Mouse (Mus musculus) CD4-positive, CD25-positive, alpha-beta regulatory T cell (primary cell): ENCODE measurements around the gene Nkapd1. TPM values are rescaled to one million over a fixed set of nuclear protein-coding genes. Genes with fewer than 3 reads are reported as not detected.

Experiments used
- polyA plus RNA-seq: library from polyadenylated mRNA; unstranded; fragments of 100-300 nt; shearing (Covaris generic); gene quantifications from one replicate; pipeline ENCODE4 v1.2.1, GENCODE M21; 2017

The Nkapd1 gene
- polyA plus RNA-seq, result 24.1 TPM

GRCm38 (mm10) chr9:50616766-50617603 is at the start of gene Nkapd1, which contains the start of gene Pih1d2:
Nkapd1 (minus strand) TSS chr9:50617464.
Pih1d2 (plus strand) TSS chr9:50617321.

GRCm38 (mm10) chr9:50659392-50660217 is 42.3 kb upstream of the Nkapd1 start, which contains the start of gene Dlat:
Dlat (minus strand) TSS chr9:50659780.

GRCm38 (mm10) chr9:50603189-50603997 is 13.9 kb downstream of the Nkapd1 start, which contains the start of the genes Sdhd and Timm8b:
Sdhd (minus strand) TSS chr9:50603812.
Timm8b (plus strand) TSS chr9:50603910.

GRCm38 (mm10) chr9:50561145-50561917 is 55.9 kb downstream of the Nkapd1 start, which contains the start of gene Tex12:
Tex12 (minus strand) TSS chr9:50561325.

Other genes with a start within 250 kb of the Nkapd1 start
- 0.17 TPM for gene Plet1, start 122.9 kb downstream of the Nkapd1 start, polyA plus RNA-seq
- gene Pts, start 88.7 kb downstream of the Nkapd1 start, polyA plus RNA-seq, result 135 TPM
- gene Il18, start 62.6 kb downstream of the Nkapd1 start, polyA plus RNA-seq, result 3.1 TPM
- 0.68 TPM for gene Bco2, start 62.3 kb downstream of the Nkapd1 start, polyA plus RNA-seq
- 0.18 TPM for gene Tex12, start 56.1 kb downstream of the Nkapd1 start, polyA plus RNA-seq
- 161 TPM for gene Sdhd, start 13.7 kb downstream of the Nkapd1 start, polyA plus RNA-seq
- 99.1 TPM for gene Timm8b, start 13.6 kb downstream of the Nkapd1 start, polyA plus RNA-seq
- not detected for gene Pih1d2, start 143 bp downstream of the Nkapd1 start, polyA plus RNA-seq
- 44.4 TPM for gene Dlat, start 42.3 kb upstream of the Nkapd1 start, polyA plus RNA-seq
- 0.26 TPM for gene Dixdc1, start 122.1 kb upstream of the Nkapd1 start, polyA plus RNA-seq
- not detected for gene 2310030G06Rik, start 129.1 kb upstream of the Nkapd1 start, polyA plus RNA-seq
- not detected for gene Cryab, start 133.9 kb upstream of the Nkapd1 start, polyA plus RNA-seq
- gene Hspb2, start 134.9 kb upstream of the Nkapd1 start, polyA plus RNA-seq, result not detected
- 7.4 TPM for gene Fdxacb1, start 150.8 kb upstream of the Nkapd1 start, polyA plus RNA-seq
- gene Alg9, start 157.6 kb upstream of the Nkapd1 start, polyA plus RNA-seq, result 25.6 TPM
- gene 1110032A03Rik, start 158.1 kb upstream of the Nkapd1 start, polyA plus RNA-seq, result 16.7 TPM
- 79.0 TPM for gene Ppp2r1b, start 227.8 kb upstream of the Nkapd1 start, polyA plus RNA-seq